Mouse (Mus musculus): Measurements from ENCODE around the gene Rbbp4.

GRCm38 (mm10) chr4:129266191-129266590 lies 69.0 kb downstream of the Rbbp4 start:
- peak; percentile 19; the same call in 1 of the 2 replicates for TF ChIP-seq EP300 (IDR thresholded peaks at IDR 0.05; ENCODE audit: insufficient read depth, low read depth, low read length)
- no peak for TF ChIP-seq CTCF (IDR thresholded peaks at IDR 0.05; ENCODE audit: low read depth, low read length)
